Mouse (Mus musculus): ENCODE measurements around the gene Lypd6. TPM values are rescaled to one million over a fixed set of nuclear protein-coding genes. Genes with fewer than 3 reads are reported as not detected.

Lypd6 gene
- total and polyA plus RNA-seq, 3 experiments = not detected

- H3K27me3 ChIP-seq (ENCODE audit: control insufficient read depth in 1 of 2, insufficient read depth in 2 of 2, low read length in 2 of 2) = no peaks in the 10 kb centered on the region
- TF ChIP-seq MXI1 (IDR thresholded peaks at IDR 0.05; ENCODE audit: low read depth, low read length) = no peak
- no peak for TF ChIP-seq CTCF (IDR thresholded peaks at IDR 0.05 in 2 of 3, conservative IDR thresholded peaks at IDR 0.05 in 1 of 3; ENCODE audit: control insufficient read depth in 1 of 3, insufficient read depth in 1 of 3, low read depth in 2 of 3, low read length in 3 of 3, poor library complexity in 1 of 3, severe bottlenecking in 1 of 3)
- no peak for TF ChIP-seq TAL1 (IDR thresholded peaks at IDR 0.05; ENCODE audit: low read length)
- no peak for TF ChIP-seq CHD1 (IDR thresholded peaks at IDR 0.05; ENCODE audit: low read depth, low read length)
- TF ChIP-seq ZNF384 (IDR thresholded peaks at IDR 0.05; ENCODE audit: low read depth, low read length) = no peak
- no peak for TF ChIP-seq ZC3H11A (IDR thresholded peaks at IDR 0.05; ENCODE audit: low read depth, low read length)
- TF ChIP-seq NELFE (IDR thresholded peaks at IDR 0.05; ENCODE audit: low read depth, low read length) = no peak
- no peak for TF ChIP-seq TCF12 (IDR thresholded peaks at IDR 0.05; ENCODE audit: low read depth, low read length)
- no peak for TF ChIP-seq NRF1 (IDR thresholded peaks at IDR 0.05; ENCODE audit: insufficient read depth, low read depth, low read length, poor library complexity, severe bottlenecking)
- TF ChIP-seq E2F4 (IDR thresholded peaks at IDR 0.05; ENCODE audit: borderline replicate concordance, low read depth, low read length) = no peak
- TF ChIP-seq POLR2AphosphoS2 (IDR thresholded peaks at IDR 0.05; ENCODE audit: low read length) = no peak
- no peak for TF ChIP-seq KAT2A (conservative IDR thresholded peaks at IDR 0.05; ENCODE audit: low read depth, low read length)
- TF ChIP-seq ETS1 (IDR thresholded peaks at IDR 0.05; ENCODE audit: low read depth, low read length) = no peak
- TF ChIP-seq GATA1 (IDR thresholded peaks at IDR 0.05; ENCODE audit: low read depth, low read length) = no peak
- H3K27ac ChIP-seq (ENCODE audit: control insufficient read depth, low read depth, low read length) = no peak overlapping the region
- no peaks in the 10 kb centered on the region for H3K4me1 ChIP-seq (ENCODE audit: control insufficient read depth in 1 of 2, insufficient read depth in 2 of 2, low read length in 2 of 2)
- H3K4me3 ChIP-seq (ENCODE audit: control insufficient read depth in 1 of 2, insufficient read depth in 1 of 2, low read depth in 2 of 2, low read length in 2 of 2) = no peak overlapping the region
- DNase-seq (ENCODE audit: low read depth, low spot score) = no peak
- no peaks in the 10 kb centered on the region for H3K79me2 ChIP-seq (ENCODE audit: control insufficient read depth, insufficient read depth, low read length, poor library complexity)
- no peaks in the 10 kb centered on the region for H3K36me3 ChIP-seq (ENCODE audit: control insufficient read depth in 1 of 2, insufficient read depth in 2 of 2, low read length in 2 of 2)
- H3K9me3 ChIP-seq (replicated peaks; ENCODE audit: insufficient read depth, low read length) = no peaks in the 10 kb centered on the region
- H3K9ac ChIP-seq (ENCODE audit: control insufficient read depth, low read depth, low read length, poor library complexity, severe bottlenecking) = no peak overlapping the region
These were observed 21.9 kb upstream of the Lypd6 start for GRCm38 (mm10) chr2:50044170-50044870.

- Histone ChIP-seq H3K27ac (ENCODE audit: control insufficient read depth, low read depth, low read length) (no peak overlapping the region), H3K27me3 (ENCODE audit: control insufficient read depth in 1 of 2, insufficient read depth in 2 of 2, low read length in 2 of 2) (no peaks in the 10 kb centered on the region), H3K79me2 (ENCODE audit: control insufficient read depth, insufficient read depth, low read length, poor library complexity) (no peaks in the 10 kb centered on the region), H3K9ac (ENCODE audit: control insufficient read depth, low read depth, low read length, poor library complexity, severe bottlenecking) (no peak overlapping the region), H3K4me3 (ENCODE audit: control insufficient read depth in 1 of 2, insufficient read depth in 1 of 2, low read depth in 2 of 2, low read length in 2 of 2) (no peak overlapping the region), H3K36me3 (ENCODE audit: control insufficient read depth in 1 of 2, insufficient read depth in 2 of 2, low read length in 2 of 2) (no peaks in the 10 kb centered on the region), H3K4me1 (ENCODE audit: control insufficient read depth in 1 of 2, insufficient read depth in 2 of 2, low read length in 2 of 2) (no peaks in the 10 kb centered on the region), H3K9me3 (replicated peaks; ENCODE audit: insufficient read depth, low read length) (no peaks in the 10 kb centered on the region)
- TF ChIP-seq TAL1 (IDR thresholded peaks at IDR 0.05; ENCODE audit: low read length) (no peak), MAZ (IDR thresholded peaks at IDR 0.05; ENCODE audit: low read depth, low read length) (no peak), RAD21 (IDR thresholded peaks at IDR 0.05; ENCODE audit: low read depth, low read length) (no peak), ZNF384 (IDR thresholded peaks at IDR 0.05; ENCODE audit: low read depth, low read length) (no peak), USF1 (IDR thresholded peaks at IDR 0.05; ENCODE audit: low read depth, low read length) (no peak), EP300 (IDR thresholded peaks at IDR 0.05; ENCODE audit: low read depth in 1 of 2, low read length in 2 of 2) (no peak), RCOR1 (IDR thresholded peaks at IDR 0.05; ENCODE audit: low read depth, low read length) (no peak), TBP (IDR thresholded peaks at IDR 0.05; ENCODE audit: low read depth, low read length) (no peak), POLR2AphosphoS5 (IDR thresholded peaks at IDR 0.05; ENCODE audit: borderline replicate concordance, low read depth, low read length) (no peak), MEF2A (IDR thresholded peaks at IDR 0.05; ENCODE audit: extremely low read depth, insufficient replicate concordance, low read depth, low read length, poor library complexity, severe bottlenecking) (no peak), KAT2A (conservative IDR thresholded peaks at IDR 0.05; ENCODE audit: low read depth, low read length) (no peak), GATA1 (IDR thresholded peaks at IDR 0.05; ENCODE audit: low read depth, low read length) (no peak), SMC3 (IDR thresholded peaks at IDR 0.05; ENCODE audit: low read depth, low read length) (no peak)
- no peak for DNase-seq (ENCODE audit: low read depth, low spot score)
These were observed 21.3 kb upstream of the Lypd6 start for GRCm38 (mm10) chr2:50044871-50045470.
